Mouse (Mus musculus) brain, embryonic 14.5 days (tissue): Measurements from ENCODE around the gene Tspan5.

Experiments used
- CTCF ChIP-seq: fragments of 200-500 bp; IDR thresholded peaks from 2 replicates; pipeline ENCODE4 v1.5.1; 2012; ENCODE audit warnings: inconsistent platforms, mild to moderate bottlenecking, moderate library complexity, borderline replicate concordance; ENCODE audit not compliant: insufficient read depth, insufficient read length; ENCODE audit errors: extremely low read depth
- POLR2A ChIP-seq: fragments of 200-500 bp; IDR thresholded peaks from 2 replicates; pipeline ENCODE4 v1.6.1; 2012; ENCODE audit warnings: mild to moderate bottlenecking, inconsistent platforms, borderline replicate concordance; ENCODE audit not compliant: poor library complexity, insufficient read depth, insufficient read length, severe bottlenecking; ENCODE audit errors: extremely low read depth

DNA sequence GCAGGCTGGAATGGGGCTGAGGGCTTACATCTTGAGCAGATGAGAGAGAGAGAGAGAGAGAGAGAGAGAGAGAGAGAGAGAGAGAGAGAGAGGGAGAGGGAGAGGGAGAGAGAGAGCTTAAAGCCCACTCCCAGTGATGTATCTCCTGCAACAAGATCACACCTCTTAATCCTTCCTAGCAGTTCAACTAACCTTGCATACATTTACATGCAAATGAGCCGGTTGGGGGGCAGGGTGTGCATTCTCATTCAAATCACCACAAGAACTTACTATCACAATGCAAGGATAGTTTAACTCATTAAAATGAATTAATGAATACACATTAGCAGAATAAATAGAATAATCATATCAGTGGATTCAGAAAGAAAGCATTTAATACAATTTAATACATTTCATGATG is 49.7 kb upstream of the Tspan5 start:
- no peak for TF ChIP-seq CTCF
- TF ChIP-seq POLR2A, result no peak
